Mouse (Mus musculus) embryonic facial prominence, embryonic 14.5 days (tissue): ENCODE data around the gene Adgrl1. TPM values are rescaled to one million over a fixed set of nuclear protein-coding genes. Genes with fewer than 3 reads are reported as not detected.

Source experiments
- ATAC-seq: fragments of 200-750 bp; cut with Nextera tagmentation; 2 replicates; pipeline ENCODE4 v1.8.0; 2017; ENCODE audit warnings: low read depth, moderate number of reproducible peaks, moderate TSS enrichment
- DNase-seq: peaks from one replicate; pipeline ENCODE4 v3.0.0-alpha.2; 2015; ENCODE audit warnings: low spot score
- H3K27ac ChIP-seq: fragments of 300-500 bp; sonication (generic); replicated peaks from 2 replicates; pipeline ENCODE4 v1.5.1; 2014; ENCODE audit warnings: low read depth, mild to moderate bottlenecking, low read length, moderate library complexity
- H3K27me3 ChIP-seq: fragments of 300-500 bp; sonication (generic); replicated peaks from 2 replicates; pipeline ENCODE4 v1.6.1; 2014; ENCODE audit warnings: low read length; ENCODE audit not compliant: control insufficient read depth, insufficient read depth
- H3K36me3 ChIP-seq: fragments of 300-500 bp; sonication (generic); 2 replicates; pipeline ENCODE4 v1.6.1; 2014; ENCODE audit warnings: low read length, mixed read lengths; ENCODE audit not compliant: control insufficient read depth, insufficient read depth
- H3K4me1 ChIP-seq: fragments of 300-500 bp; sonication (generic); 2 replicates; pipeline ENCODE4 v1.6.1; 2014; ENCODE audit warnings: antibody characterized with exemption, low read length; ENCODE audit not compliant: control insufficient read depth, insufficient read depth
- H3K4me2 ChIP-seq: fragments of 300-500 bp; sonication (generic); 2 replicates; pipeline ENCODE4 v1.6.1; 2014; ENCODE audit warnings: low read depth, mild to moderate bottlenecking, low read length, moderate library complexity, mixed read lengths
- H3K4me3 ChIP-seq: fragments of 300-500 bp; sonication (generic); 2 replicates; pipeline ENCODE4 v1.5.1; 2014; ENCODE audit warnings: low read depth, mild to moderate bottlenecking, low read length
- H3K9ac ChIP-seq: fragments of 300-500 bp; sonication (generic); 2 replicates; pipeline ENCODE4 v1.6.1; 2014; ENCODE audit warnings: low read depth, mild to moderate bottlenecking, low read length, moderate library complexity, mixed read lengths
- H3K9me3 ChIP-seq: fragments of 300-500 bp; sonication (generic); 2 replicates; pipeline ENCODE4 v1.6.1; 2016; ENCODE audit warnings: low read length; ENCODE audit not compliant: control insufficient read depth
- WGBS: fragments of 180-500 bp; shearing (Covaris S2); extraction: QIAGEN DNeasy Blood & Tissue Kit; methylation state at CpG from one replicate; pipeline ENCODE4 v1.1.7; 2014; 5-methylcytosine and 5-hydroxymethylcytosine counted together
- polyA plus RNA-seq: library from polyadenylated mRNA; unstranded; fragments of >200 nt; fragmentation: Nextera tagmentation; extraction: Ambion mirVana; gene quantifications from 2 replicates; pipeline ENCODE4 v1.2.1, GENCODE M21; 2014

Adgrl1 gene
- polyA plus RNA-seq, 1 experiment from 2014 or later, result 25.1 TPM

DNA sequence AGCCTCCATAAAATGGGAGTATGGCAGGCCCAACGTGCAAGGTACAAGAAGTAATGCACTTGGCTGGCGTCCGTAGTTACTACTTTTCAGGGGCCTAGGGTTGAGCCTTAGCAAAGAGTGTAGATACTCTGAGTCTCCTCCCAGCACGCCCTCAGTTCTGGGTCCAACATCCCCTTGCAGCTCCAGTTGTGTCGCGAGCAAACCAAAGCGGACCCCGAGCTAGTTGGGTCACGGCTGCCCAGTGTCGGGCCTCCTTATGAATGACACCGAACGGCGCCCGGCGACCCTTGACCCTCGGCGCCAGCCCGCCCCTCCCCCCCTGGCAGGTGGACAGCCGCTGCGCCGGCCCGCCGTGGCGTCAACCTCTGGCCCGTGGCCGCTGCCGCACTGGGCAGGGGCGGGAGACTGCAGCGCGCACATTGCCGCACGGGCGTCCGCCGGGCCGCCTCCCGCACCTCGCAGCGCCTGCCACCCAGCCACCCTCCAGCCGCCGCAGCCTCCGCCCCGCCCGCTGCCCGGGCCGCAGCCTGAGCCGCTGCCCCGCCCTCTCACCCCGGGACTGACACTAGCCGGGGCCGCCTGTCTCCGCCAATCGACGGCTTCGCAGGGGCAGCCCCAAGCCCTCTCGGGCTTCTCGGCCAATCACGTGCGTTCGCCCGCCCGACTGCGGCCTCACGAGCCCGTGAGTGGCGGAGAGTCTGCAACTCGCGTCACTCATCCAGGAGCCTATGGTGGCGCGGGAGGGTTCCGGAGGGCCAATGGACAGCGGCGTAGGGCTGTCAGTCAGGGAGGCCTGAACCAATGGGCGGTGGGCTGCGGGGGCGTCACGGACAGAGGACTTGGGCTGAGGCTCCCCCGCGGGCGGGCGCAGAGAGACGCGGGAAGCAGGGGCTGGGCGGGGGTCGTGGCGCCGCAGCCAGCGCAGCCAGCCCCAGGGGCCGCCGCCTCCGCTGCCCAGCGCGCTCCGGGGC is 72.5 kb downstream of the Adgrl1 start, which contains the start of gene Prkaca:
Gene Prkaca (plus strand): TSS at position 844 of the 971 bp plus-strand sequence.
- peaks cover 13% of the 10 kb centered on the region for H3K4me1 ChIP-seq
- H3K27ac ChIP-seq, result peak within 1 kb of the TSS; percentile 65
- H3K36me3 ChIP-seq, result peaks cover 24% of the 10 kb centered on the region
- no peaks in the 10 kb centered on the region for H3K27me3 ChIP-seq
- ATAC-seq (peak; percentile 100), DNase-seq (peak; percentile 100)
- 1% methylated on average over 25 of the region's 94 CpGs for WGBS
- peak within 1 kb of the TSS; percentile 97 for H3K4me2 ChIP-seq
- H3K9ac ChIP-seq, result peak within 1 kb of the TSS; percentile 86
- peak within 1 kb of the TSS; percentile 93 for H3K4me3 ChIP-seq
- H3K9me3 ChIP-seq, result no peaks in the 10 kb centered on the region

DNA sequence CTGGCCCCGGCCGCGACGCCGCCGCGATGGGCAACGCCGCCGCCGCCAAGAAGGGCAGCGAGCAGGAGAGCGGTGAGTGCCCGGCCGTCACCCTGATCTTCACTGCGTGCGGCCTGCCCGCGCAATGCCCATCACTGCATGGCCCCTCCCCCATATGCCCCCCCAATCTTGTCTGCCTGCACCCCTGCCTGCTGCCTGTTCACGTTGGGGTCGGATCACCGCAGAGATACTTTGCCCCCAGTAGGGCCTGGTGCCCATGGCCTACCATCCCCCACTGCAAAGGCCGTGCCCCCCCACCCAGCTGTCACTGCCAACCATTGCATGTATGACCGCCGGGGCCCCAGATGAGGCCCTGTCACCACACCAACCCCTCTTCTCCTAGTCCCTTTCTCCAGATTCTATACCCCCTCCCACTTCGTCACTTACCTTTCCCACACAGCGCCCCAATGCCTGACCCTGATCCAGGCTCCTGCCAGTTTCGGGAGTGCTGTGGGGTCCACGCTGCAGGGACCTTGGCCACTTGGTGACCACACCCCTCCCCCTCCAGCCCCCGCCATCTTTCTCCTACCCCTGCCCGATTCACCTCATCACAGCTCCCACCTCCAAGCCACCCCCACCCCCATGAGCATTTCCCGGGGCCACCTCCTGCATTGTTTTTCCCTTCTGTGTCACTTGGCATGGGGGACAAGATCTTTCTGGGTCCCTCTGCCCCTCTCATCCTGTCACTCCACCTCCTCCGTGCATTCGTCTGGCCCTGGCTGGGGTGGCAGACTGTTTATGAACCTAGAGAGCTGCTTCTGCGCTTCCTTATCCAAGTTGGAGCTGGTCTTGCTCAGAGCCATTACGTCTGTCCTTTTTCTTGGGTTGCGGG is 73.5 kb downstream of the Adgrl1 start:
- peak; percentile 10; the same call in 1 of the 2 replicates for ATAC-seq
- peak overlapping the region; percentile 97 for H3K4me2 ChIP-seq
- DNase-seq, result peak; percentile 8
- no peaks in the 10 kb centered on the region for H3K9me3 ChIP-seq
- peak overlapping the region; percentile 93 for H3K4me3 ChIP-seq
- H3K4me1 ChIP-seq, result peaks cover 16% of the 10 kb centered on the region
- H3K27me3 ChIP-seq, result no peaks in the 10 kb centered on the region
- H3K27ac ChIP-seq, result peak overlapping the region; percentile 61
- H3K36me3 ChIP-seq, result peaks cover 16% of the 10 kb centered on the region
- H3K9ac ChIP-seq, result peak overlapping the region; percentile 86
- WGBS, result 4% methylated on average over 30 of the region's 37 CpGs

GRCm38 (mm10) chr8:83974521-83974920 is 74.6 kb downstream of the Adgrl1 start:
- 78% methylated on average over 4 of the region's 4 CpGs for WGBS
- Histone ChIP-seq H3K36me3 (peaks cover 5% of the 10 kb centered on the region), H3K4me3 (no peak overlapping the region), H3K27me3 (no peaks in the 10 kb centered on the region), H3K9me3 (no peaks in the 10 kb centered on the region), H3K27ac (no peak overlapping the region), H3K4me2 (peak overlapping the region; percentile 97), H3K4me1 (peaks cover 16% of the 10 kb centered on the region), H3K9ac (peak overlapping the region; percentile 86; the same call in 1 of the 2 replicates)
- no peak for ATAC-seq
- no peak for DNase-seq

GRCm38 (mm10) chr8:83976101-83976630 is 76.3 kb downstream of the Adgrl1 start:
- Histone ChIP-seq H3K9ac (no peak overlapping the region), H3K4me1 (peaks cover 16% of the 10 kb centered on the region), H3K4me3 (no peak overlapping the region), H3K4me2 (no peak overlapping the region), H3K36me3 (peaks cover 6% of the 10 kb centered on the region), H3K27ac (no peak overlapping the region), H3K9me3 (no peaks in the 10 kb centered on the region), H3K27me3 (no peaks in the 10 kb centered on the region)
- DNase-seq (no peak), ATAC-seq (no peak)
- WGBS, result 83% methylated on average over 4 of the region's 4 CpGs

DNA sequence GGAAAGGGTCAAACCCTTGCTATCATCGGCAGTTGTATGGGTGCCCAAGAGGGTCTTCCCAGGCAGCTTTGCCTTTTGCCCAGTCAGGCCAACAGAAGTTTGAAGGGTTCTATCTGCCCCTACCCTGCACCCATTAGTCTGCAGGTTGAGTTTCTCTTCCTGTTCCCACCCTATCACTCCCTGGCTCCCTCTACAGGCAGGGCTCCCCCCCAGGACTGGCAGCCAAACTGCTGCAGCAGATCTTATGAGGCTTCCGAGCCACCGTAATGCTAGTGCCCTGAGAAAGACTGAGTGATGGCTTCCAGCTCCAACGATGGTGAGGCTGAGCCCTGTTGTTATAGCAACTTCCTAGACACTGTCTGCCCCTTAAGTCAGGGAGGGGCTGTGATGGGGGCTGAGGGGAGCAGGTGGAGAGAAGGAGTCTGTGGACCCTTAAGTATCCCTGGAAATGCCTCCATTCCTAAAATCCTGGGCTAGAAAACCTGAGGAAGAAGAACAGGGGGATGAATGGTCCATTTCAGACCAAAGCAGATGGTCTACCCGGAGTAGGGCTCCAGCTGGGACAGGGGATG is 77.0 kb downstream of the Adgrl1 start:
- Histone ChIP-seq H3K4me2 (no peak overlapping the region), H3K36me3 (peaks cover 13% of the 10 kb centered on the region), H3K4me3 (no peak overlapping the region), H3K4me1 (peaks cover 15% of the 10 kb centered on the region), H3K9me3 (no peaks in the 10 kb centered on the region), H3K9ac (no peak overlapping the region), H3K27me3 (no peaks in the 10 kb centered on the region), H3K27ac (no peak overlapping the region)
- no peak for ATAC-seq
- WGBS, result 82% methylated on average over 5 of the region's 5 CpGs
- no peak for DNase-seq

DNA sequence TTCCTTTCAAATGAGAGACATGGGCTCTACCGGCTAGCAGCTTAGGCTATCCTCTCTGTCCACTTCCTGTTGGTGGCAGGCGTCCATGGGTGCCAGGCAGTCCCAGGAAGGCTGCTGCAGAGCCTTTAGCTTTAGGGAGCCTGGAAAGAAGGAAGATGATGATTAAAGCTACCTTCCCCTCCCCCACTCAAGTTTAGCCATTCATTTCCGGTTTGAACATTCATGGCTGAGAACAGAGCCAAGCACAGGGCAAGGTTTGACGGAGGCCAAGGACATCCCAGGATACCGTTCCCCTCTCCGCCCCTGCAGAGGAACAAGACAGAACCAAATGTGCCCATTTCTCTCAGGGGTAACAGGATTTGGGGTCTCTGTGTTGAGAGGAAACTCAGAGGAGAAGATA is 77.7 kb downstream of the Adgrl1 start:
- H3K4me2 ChIP-seq, result no peak overlapping the region
- no peak overlapping the region for H3K9ac ChIP-seq

GRCm38 (mm10) chr8:83978200-83978599 is 78.3 kb downstream of the Adgrl1 start:
- no peaks in the 10 kb centered on the region for H3K27me3 ChIP-seq
- no peak overlapping the region for H3K4me2 ChIP-seq
- no peak overlapping the region for H3K9ac ChIP-seq
- H3K4me1 ChIP-seq, result peaks cover 13% of the 10 kb centered on the region
- H3K4me3 ChIP-seq, result no peak overlapping the region
- DNase-seq, result no peak
- ATAC-seq, result no peak
- no peaks in the 10 kb centered on the region for H3K9me3 ChIP-seq
- H3K27ac ChIP-seq, result no peak overlapping the region
- H3K36me3 ChIP-seq, result peaks cover 27% of the 10 kb centered on the region
- WGBS, result 69% methylated on average over 9 of the region's 9 CpGs

More for the DNA sequence above, 77.7 kb downstream of the Adgrl1 start:
- no peaks in the 10 kb centered on the region for H3K9me3 ChIP-seq
- H3K4me1 ChIP-seq, result peaks cover 13% of the 10 kb centered on the region
- DNase-seq, result no peak
- no peak overlapping the region for H3K27ac ChIP-seq
- peaks cover 21% of the 10 kb centered on the region for H3K36me3 ChIP-seq
- H3K4me3 ChIP-seq, result no peak overlapping the region
- no peaks in the 10 kb centered on the region for H3K27me3 ChIP-seq
- 50% methylated on average over 6 of the region's 6 CpGs for WGBS
- no peak for ATAC-seq

DNA sequence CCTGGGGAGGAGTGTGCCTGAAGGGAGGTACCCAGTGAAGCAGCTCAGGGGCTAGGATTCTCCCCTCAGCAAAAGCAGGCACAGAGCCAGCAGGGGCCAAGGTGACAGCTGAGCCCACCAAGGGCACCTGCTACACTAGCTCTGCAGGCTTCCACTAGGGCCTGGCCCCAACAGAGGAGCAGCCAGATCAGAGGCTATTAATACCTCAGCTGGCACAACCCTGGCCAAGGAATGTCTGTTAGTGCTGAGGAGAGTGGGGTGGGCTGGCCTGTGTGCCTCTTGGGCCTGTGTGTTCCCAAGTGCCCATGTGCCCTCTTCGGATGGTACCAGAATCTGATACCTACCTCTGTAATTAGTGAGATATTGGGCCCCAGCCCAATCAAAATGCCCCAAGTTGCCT is 80.3 kb downstream of the Adgrl1 start:
- Histone ChIP-seq H3K27me3 (no peaks in the 10 kb centered on the region), H3K27ac (no peak overlapping the region), H3K9me3 (no peaks in the 10 kb centered on the region), H3K4me3 (no peak overlapping the region), H3K4me1 (0 out of 2 replicates have a peak, but pooled peaks cover 6% of the 10 kb centered on the region), H3K4me2 (no peak overlapping the region; the same call in 1 of the 2 replicates), H3K9ac (peak overlapping the region; percentile 19; the same call in 1 of the 2 replicates), H3K36me3 (peaks cover 45% of the 10 kb centered on the region)
- ATAC-seq (peak; percentile 62), DNase-seq (no peak)
- 100% methylated on average over 1 of the region's 1 CpGs for WGBS
